Mouse (Mus musculus) forebrain, embryonic 12.5 days (tissue): ENCODE results near the gene Igf1r. TPM values are rescaled to one million over a fixed set of nuclear protein-coding genes. Genes with fewer than 3 reads are reported as not detected.
"Not testable (repeated sequence)": the region's sequence is repeated elsewhere in the genome, so short reads cannot be mapped to it uniquely, and the experiment has no call there.

ENCODE experiments used
- ATAC-seq: fragments of 200-750 bp; cut with Nextera tagmentation; 2 replicates; pipeline ENCODE4 v1.8.0; 2017; ENCODE audit warnings: moderate TSS enrichment; ENCODE audit not compliant: low FRiP score
- H3K27ac ChIP-seq: fragments of 300-500 bp; sonication (generic); 2 replicates; pipeline ENCODE4 v1.5.1; 2016; ENCODE audit warnings: mild to moderate bottlenecking
- H3K27me3 ChIP-seq: fragments of 300-500 bp; sonication (generic); 2 replicates; pipeline ENCODE4 v1.6.1; 2016; ENCODE audit warnings: mild to moderate bottlenecking
- H3K36me3 ChIP-seq: fragments of 300-500 bp; sonication (generic); replicated peaks from 2 replicates; pipeline ENCODE4 v1.6.1; 2016; ENCODE audit warnings: mild to moderate bottlenecking
- H3K4me1 ChIP-seq: fragments of 300-500 bp; sonication (generic); 2 replicates; pipeline ENCODE4 v1.6.1; 2016
- H3K4me2 ChIP-seq: fragments of 300-500 bp; sonication (generic); 2 replicates; pipeline ENCODE4 v1.6.1; 2016; ENCODE audit warnings: mild to moderate bottlenecking, moderate library complexity
- H3K4me3 ChIP-seq: fragments of 300-500 bp; sonication (generic); replicated peaks from 2 replicates; pipeline ENCODE4 v1.5.1; 2016; ENCODE audit warnings: mild to moderate bottlenecking
- H3K9ac ChIP-seq: fragments of 300-500 bp; sonication (generic); 2 replicates; pipeline ENCODE4 v1.6.1; 2016; ENCODE audit warnings: mild to moderate bottlenecking
- H3K9me3 ChIP-seq: fragments of 300-500 bp; sonication (generic); 2 replicates; pipeline ENCODE4 v1.6.1; 2016
- WGBS: fragments of 180-500 bp; shearing (Covaris S2); methylation state at CpG from one replicate; pipeline ENCODE4 v1.1.7; 2016; 5-methylcytosine and 5-hydroxymethylcytosine counted together
- polyA plus RNA-seq: library from polyadenylated mRNA; unstranded; fragments of >200 nt; fragmentation: Nextera tagmentation; extraction: Ambion mirVana; gene quantifications from 2 replicates; pipeline ENCODE4 v1.2.1, GENCODE M21; 2016

Gene Igf1r
- polyA plus RNA-seq, 1 experiment from 2014 or later = 36.1 TPM

DNA sequence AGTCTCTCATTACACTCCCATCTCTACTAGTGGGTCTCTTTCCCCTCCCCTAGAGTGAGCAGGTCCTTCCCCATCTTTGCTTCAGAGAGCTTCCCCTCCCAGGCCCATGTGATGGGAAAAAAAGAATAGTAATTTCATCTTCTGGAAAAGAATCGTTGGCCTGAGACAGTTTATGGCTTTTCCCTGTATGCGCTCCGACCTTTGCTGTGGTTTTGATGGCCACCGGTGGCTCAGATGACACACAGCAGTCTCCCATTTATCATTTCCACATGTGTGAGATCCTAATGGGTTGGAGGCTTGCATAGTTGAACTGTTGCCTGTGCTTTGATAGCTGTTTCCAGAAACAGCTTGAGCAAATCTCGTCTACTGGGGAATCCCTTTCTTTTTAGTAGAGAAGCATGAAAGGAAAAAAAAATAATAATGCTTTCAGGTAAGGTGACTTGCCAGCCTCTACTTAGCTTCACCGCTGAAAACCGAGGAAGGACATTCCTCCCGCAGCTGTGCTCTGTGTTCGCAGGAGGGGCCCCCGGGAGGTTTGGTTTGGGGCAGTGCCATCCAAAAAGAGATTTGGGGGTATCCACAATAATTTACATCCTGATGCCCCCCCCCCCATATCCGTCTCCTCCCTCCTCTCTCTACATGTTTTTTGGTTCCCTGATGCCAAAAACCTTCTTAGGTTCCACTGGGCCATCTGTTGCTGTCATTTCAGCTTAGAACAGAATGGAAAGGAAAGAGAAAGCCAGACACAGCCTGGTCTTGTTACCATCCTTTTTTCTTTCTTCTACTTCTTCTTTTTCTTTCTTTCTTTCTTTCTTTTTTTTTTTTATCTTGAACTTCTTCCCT lies 324.6 kb downstream of the Igf1r start:
- H3K27ac ChIP-seq = no peak overlapping the region
- no peak overlapping the region for H3K4me3 ChIP-seq
- no peak overlapping the region for H3K4me2 ChIP-seq
- WGBS = 48% methylated on average over 11 of the region's 11 CpGs
- H3K27me3 ChIP-seq = peaks cover 43% of the 10 kb centered on the region
- H3K9me3 ChIP-seq = no peaks in the 10 kb centered on the region
- no peak for ATAC-seq
- peaks cover 9% of the 10 kb centered on the region for H3K4me1 ChIP-seq
- no peak overlapping the region for H3K9ac ChIP-seq
- no peaks in the 10 kb centered on the region for H3K36me3 ChIP-seq

- ATAC-seq = no peak
- Histone ChIP-seq H3K9ac (no peak overlapping the region), H3K4me1 (peaks cover 9% of the 10 kb centered on the region), H3K9me3 (no peaks in the 10 kb centered on the region), H3K27me3 (peaks cover 43% of the 10 kb centered on the region), H3K27ac (no peak overlapping the region), H3K4me3 (no peak overlapping the region), H3K4me2 (no peak overlapping the region), H3K36me3 (no peaks in the 10 kb centered on the region)
- WGBS = 35% methylated on average over 4 of the region's 4 CpGs
Observed at GRCm38 (mm10) chr7:68277897-68278270, 325.3 kb downstream of the Igf1r start.

- Histone ChIP-seq H3K36me3 (no peaks in the 10 kb centered on the region), H3K27me3 (peaks cover 40% of the 10 kb centered on the region), H3K4me2 (no peak overlapping the region), H3K9ac (no peak overlapping the region), H3K27ac (no peak overlapping the region), H3K9me3 (no peaks in the 10 kb centered on the region), H3K4me1 (peaks cover 9% of the 10 kb centered on the region), H3K4me3 (no peak overlapping the region)
- WGBS = 94% methylated on average over 6 of the region's 6 CpGs
- no peak for ATAC-seq
Observed at GRCm38 (mm10) chr7:68278385-68278784, 325.8 kb downstream of the Igf1r start.

DNA sequence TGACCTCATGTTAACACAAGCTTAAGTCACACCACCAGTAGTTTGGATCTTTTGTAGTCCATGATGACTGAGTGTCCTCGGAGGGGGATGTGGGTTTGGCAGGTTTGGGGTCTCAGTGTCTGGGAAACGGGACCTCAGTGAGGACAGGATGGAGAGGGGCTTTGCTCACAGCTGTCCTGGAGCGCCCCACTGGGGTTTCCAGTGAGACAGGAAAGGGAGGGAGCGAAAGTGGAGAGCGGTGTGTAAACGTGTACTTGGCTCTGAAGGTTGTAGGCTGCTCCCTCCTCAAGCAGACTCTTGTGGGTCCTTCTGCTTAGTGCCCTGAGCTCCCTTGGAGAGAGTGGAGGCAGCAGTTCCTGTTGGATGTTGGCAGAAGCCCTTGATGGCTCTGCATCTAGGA lies 326.3 kb downstream of the Igf1r start:
- no peak for ATAC-seq
- Histone ChIP-seq H3K4me1 (peaks cover 9% of the 10 kb centered on the region), H3K4me3 (no peak overlapping the region), H3K9ac (no peak overlapping the region), H3K36me3 (no peaks in the 10 kb centered on the region), H3K4me2 (no peak overlapping the region), H3K27me3 (peaks cover 38% of the 10 kb centered on the region), H3K27ac (no peak overlapping the region), H3K9me3 (no peaks in the 10 kb centered on the region)
- WGBS = 76% methylated on average over 6 of the region's 6 CpGs

GRCm38 (mm10) chr7:68279481-68279880 lies 326.9 kb downstream of the Igf1r start:
- H3K27ac ChIP-seq = no peak overlapping the region
- H3K4me1 ChIP-seq = peaks cover 9% of the 10 kb centered on the region
- no peak overlapping the region for H3K4me3 ChIP-seq
- 85% methylated on average over 7 of the region's 7 CpGs for WGBS
- no peaks in the 10 kb centered on the region for H3K36me3 ChIP-seq
- H3K9me3 ChIP-seq = no peaks in the 10 kb centered on the region
- no peak overlapping the region for H3K9ac ChIP-seq
- ATAC-seq = no peak
- H3K27me3 ChIP-seq = peaks cover 36% of the 10 kb centered on the region
- no peak overlapping the region for H3K4me2 ChIP-seq

DNA sequence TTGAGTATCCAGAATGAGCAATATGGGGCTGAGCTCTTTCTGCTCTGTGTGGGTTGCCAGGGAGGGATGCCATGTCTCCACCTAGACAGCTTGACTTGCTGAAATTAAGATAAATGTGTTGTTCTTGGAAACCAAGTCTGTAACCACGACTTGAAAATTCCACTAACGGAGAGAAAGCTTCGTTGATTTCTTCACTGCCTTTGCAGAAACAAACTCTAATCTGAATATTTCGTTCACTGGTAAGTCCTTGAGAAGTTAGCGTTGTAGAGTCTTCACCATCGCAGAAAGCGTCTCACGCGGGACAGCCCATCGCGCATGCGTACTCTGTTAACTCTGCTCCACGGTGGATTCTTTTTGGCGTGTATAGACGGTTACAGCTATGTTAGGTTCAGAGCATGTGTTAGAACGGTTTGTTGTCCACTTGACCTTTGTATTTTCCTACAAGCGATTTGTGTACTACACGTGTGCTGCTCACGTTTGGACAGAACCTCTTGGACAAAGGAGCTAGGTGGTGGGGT lies 327.8 kb downstream of the Igf1r start:
- Histone ChIP-seq H3K4me1 (peaks cover 9% of the 10 kb centered on the region), H3K9ac (no peak overlapping the region)

GRCm38 (mm10) chr7:68281341-68281740 lies 328.7 kb downstream of the Igf1r start:
- Histone ChIP-seq H3K4me1 (peaks cover 2% of the 10 kb centered on the region), H3K9me3 (no peaks in the 10 kb centered on the region), H3K36me3 (no peaks in the 10 kb centered on the region), H3K27ac (no peak overlapping the region), H3K4me3 (no peak overlapping the region), H3K27me3 (peaks cover 23% of the 10 kb centered on the region), H3K4me2 (no peak overlapping the region), H3K9ac (no peak overlapping the region)
- no peak for ATAC-seq
- 81% methylated on average over 5 of the region's 5 CpGs for WGBS

More for the DNA sequence above, 327.8 kb downstream of the Igf1r start:
- H3K27ac ChIP-seq = no peak overlapping the region
- no peak overlapping the region for H3K4me2 ChIP-seq
- WGBS = 95% methylated on average over 19 of the region's 19 CpGs
- ATAC-seq = no peak
- peaks cover 30% of the 10 kb centered on the region for H3K27me3 ChIP-seq
- no peaks in the 10 kb centered on the region for H3K36me3 ChIP-seq
- no peak overlapping the region for H3K4me3 ChIP-seq
- H3K9me3 ChIP-seq = no peaks in the 10 kb centered on the region

DNA sequence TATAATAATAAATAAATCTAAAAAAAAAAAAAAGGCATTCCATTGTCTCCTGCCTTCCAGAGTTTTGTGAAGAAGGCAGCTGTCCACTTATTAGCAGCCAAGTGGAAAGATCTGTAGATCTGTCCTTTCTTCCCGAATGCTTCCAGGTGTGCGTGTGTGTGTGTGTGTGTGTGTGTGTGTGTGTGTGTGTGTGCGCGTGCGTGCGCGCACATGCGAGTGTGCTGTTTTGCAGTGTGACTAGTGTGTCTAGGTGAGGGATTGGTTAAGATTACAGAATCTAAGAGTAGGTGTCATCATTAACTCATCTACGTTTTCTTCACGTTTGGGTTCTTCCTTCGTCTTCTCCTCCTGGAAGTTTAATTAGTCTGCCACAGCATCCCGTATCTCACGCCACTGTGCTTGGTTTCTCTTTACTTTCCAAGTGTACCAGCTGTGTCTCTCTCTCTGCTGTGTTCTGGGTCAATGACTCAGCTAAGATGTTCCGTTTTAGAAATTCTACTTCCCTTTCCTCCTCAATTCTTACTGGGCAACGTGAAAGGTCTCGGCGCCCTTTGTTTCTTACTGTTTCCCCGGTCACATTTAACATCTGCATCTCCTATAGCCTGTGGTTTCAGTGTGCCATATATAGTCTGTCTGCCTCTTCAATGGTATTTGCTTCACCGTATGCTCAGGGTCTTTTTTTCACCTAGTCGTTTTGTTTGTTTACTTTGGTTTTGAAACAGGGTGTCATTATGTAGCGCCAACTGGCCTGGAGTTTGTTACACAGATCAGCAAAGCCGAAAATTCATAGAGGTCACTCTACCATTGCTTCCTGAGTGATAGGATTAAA lies 329.9 kb downstream of the Igf1r start:
- H3K4me2 ChIP-seq = no peak overlapping the region
- H3K9me3 ChIP-seq = no peaks in the 10 kb centered on the region
- H3K9ac ChIP-seq = no peak overlapping the region
- H3K36me3 ChIP-seq = no peaks in the 10 kb centered on the region
- H3K4me1 ChIP-seq = no peaks in the 10 kb centered on the region
- H3K27ac ChIP-seq = no peak overlapping the region
- no peak overlapping the region for H3K4me3 ChIP-seq
- ATAC-seq = no peak
- 92% methylated on average over 22 of the region's 22 CpGs for WGBS
- H3K27me3 ChIP-seq = peaks cover 14% of the 10 kb centered on the region

DNA sequence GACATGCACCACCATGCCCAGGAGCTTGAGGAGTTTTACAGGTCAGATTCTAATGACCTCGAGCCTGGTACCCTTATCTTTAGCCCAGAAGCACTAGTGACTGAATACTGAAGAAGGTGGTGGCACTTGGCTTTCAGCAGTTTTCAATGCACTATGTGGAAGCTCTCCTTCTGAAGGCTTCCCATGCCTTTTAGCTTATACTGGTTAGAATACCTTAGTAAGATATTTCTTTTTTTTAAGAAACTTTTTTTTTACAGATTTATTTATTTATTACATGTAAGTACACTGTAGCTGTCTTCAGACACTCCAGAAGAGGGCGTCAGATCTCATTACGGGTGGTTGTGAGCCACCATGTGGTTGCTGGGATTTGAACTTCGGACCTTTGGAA lies 330.5 kb downstream of the Igf1r start:
- H3K9me3 ChIP-seq, H3K9ac ChIP-seq, H3K4me2 ChIP-seq, H3K4me1 ChIP-seq, ATAC-seq, H3K36me3 ChIP-seq, H3K27ac ChIP-seq, H3K4me3 ChIP-seq: not testable (repeated sequence)
- H3K27me3 ChIP-seq = peaks cover 14% of the 10 kb centered on the region
- 91% methylated on average over 4 of the region's 4 CpGs for WGBS

Other genes starting within 250 kb of the Igf1r start
- 1.1 and 1.4 TPM in 2 replicates for gene Synm, start 193.1 kb upstream of the Igf1r start, polyA plus RNA-seq